Mouse (Mus musculus) mouse trophoblast stem cell (cell line): ENCODE data around the gene Mrgprf.

Experiments used
- in situ Hi-C, 2 experiments: fragments of 300-500 bp; cut with MseI, MboI; formaldehyde crosslinking; loops; 2 replicates in 1 of 2; 3 replicates in 1 of 2; pipeline ENCODE4 v1.15.1; 2025

The Mrgprf gene

DNA sequence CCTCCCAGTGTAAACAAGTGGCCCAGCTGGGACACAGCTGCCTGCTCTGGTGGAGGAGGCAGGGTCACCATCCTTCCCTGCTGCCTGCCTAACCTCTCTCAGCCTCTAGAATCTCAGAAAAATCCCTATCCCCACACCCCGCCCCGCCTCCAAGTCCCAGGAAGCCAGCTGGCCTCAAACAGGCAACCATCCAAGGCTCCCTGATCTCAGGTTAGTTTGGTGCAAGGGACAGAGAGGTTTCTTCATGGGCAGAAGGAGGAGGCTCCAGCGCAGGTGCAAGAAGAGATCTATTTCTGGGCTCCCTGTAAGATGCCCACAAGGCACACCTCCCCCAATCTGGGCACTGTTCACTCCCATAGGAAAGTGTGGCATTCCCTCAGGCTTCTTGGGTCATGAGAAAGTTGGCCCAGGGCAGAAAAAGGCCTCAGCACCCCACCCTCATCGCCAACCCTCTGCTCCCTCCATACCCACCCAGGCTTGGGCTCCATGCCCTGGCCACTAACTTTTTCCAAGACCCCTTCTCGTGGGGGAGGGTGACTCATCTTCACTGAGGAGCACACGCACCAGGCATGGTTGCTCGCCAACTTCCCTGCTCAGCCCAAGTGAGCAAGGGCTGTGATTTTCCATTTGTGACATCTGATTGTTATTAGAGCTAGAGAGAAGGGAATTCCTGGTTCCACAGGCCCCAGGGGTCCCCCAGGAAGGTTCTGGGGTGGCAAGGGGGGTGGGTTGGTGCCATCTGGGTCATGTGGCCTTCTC is 887 bp upstream of the Mrgprf start:
- in situ Hi-C loops: no loop called here

- in situ Hi-C loops: no loop called here
These were observed 346 bp downstream of the Mrgprf start for GRCm38 (mm10) chr7:145301008-145301340.

DNA sequence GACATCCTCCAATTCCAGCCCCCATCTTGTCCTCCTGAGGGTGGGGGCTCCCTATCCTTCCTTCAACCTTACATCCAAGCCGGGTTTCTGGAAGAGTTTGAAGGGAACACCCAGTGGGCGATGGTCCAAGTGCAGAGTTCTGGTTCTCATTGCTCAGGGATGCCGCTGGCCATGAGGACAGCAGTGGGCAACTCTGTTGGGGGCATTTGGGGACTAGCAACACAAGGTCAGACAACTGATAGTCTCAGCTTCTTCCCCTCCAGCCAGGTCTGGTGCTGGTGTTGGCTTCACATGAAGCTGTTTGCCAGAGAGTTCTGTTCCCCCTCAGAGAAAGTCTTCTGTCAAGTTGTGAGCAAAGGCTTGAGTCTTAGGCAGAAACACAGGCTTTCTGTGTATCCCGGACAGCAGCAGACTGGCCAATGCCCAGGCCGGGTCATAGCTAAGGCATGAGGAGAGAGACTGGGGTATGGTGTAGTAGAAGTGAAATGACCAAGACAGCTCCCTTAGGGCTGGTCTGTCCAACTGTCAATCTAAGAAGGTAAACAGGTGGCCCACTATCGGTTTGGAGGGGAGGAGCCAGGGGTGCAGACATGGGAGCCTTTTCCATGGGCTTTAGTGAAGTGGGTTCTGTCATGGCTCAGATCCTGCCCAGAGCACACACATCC is 845 bp downstream of the Mrgprf start:
- in situ Hi-C loops: no loop called here

DNA sequence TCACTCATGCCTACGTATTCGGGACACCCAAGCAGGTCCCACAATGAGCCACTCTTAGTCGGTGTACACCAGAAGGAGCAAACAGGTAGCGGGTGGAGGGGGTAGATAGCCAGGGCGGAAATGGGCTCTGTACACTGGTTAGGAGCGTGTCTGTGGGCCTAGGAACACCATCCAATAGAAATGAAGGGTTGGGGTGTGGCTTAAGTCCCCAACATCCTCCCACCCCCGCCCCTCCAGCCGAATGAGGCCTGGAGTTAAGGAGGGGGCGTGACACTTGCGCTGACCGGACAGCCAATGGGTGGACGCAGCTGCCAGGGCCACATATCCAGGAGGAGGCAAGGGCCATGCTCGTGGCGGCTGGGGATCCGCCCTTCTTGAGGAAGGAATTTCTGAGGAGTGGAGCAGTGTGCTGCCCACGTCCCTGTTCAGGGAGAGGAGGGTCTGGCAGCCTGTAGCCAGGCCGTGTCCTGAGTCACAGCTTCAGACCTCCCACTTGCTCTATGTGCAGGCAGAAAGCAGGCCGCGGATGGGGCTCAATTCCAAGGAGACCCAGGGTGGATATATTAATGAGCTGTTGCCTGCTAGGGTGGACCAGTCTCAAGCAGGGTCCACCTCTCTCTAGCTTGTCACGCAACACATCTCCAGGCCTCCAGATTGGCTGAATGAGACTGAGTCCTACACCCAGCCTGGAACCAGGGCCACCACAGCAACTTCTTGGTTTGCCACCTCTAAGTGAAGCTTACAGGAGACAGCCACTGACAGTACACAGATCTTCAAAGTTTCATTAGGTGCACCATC is 2.1 kb downstream of the Mrgprf start:
- in situ Hi-C loops: no loop called here

DNA sequence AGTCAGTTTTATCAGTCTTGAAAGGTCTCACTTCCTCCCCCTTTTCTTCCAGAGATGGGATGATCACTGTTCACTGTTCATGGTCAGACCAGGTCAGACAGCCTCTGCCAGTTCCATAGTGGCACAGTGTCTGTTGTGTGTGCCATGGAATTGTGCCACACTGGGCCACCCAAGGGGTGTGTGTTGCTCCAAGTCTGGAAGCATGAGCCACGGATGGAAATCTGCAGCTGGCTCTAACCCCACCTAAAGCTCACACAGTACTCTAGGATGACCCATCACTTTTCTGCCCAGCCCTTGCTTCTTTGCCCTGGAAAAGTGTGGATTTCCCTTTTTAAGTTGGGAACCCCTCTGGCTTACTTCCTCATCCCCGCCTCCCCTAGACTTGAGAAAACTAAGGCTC is 3.5 kb downstream of the Mrgprf start:
- in situ Hi-C loops: no loop called here

DNA sequence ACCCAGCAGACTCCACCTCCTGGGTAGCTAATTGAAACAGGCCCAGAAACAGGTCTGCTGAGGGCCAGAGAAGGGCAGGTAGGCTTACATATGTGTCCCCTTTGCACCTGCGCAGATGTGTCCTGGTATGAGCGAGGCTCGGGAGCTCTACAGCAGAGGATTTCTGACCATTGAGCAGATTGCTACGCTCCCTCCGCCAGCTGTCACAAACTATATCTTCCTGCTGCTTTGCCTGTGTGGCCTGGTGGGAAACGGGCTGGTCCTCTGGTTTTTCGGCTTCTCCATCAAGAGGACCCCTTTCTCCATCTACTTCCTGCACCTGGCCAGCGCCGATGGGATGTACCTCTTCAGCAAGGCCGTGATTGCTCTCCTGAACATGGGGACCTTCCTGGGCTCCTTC is 7.0 kb downstream of the Mrgprf start:
- in situ Hi-C loops: no loop called here

DNA sequence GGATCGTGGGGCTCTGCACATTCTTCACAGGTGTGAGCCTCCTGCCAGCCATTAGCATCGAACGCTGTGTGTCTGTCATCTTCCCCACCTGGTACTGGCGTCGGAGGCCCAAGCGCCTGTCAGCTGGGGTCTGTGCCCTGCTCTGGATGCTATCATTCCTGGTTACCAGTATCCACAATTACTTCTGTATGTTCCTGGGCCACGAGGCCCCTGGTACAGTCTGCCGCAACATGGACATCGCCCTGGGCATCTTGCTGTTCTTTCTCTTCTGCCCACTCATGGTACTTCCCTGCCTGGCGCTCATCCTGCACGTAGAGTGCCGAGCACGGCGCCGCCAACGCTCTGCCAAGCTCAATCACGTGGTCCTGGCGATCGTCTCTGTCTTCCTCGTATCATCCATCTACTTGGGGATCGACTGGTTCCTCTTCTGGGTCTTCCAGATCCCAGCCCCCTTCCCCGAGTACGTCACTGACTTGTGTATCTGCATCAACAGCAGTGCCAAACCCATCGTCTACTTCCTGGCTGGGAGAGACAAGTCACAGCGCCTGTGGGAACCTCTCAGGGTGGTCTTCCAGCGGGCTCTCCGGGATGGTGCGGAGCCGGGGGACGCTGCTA is 7.5 kb downstream of the Mrgprf start:
- in situ Hi-C loops: no loop called here

GRCm38 (mm10) chr7:145308866-145309265 is 8.2 kb downstream of the Mrgprf start:
- in situ Hi-C loops: no loop called here

DNA sequence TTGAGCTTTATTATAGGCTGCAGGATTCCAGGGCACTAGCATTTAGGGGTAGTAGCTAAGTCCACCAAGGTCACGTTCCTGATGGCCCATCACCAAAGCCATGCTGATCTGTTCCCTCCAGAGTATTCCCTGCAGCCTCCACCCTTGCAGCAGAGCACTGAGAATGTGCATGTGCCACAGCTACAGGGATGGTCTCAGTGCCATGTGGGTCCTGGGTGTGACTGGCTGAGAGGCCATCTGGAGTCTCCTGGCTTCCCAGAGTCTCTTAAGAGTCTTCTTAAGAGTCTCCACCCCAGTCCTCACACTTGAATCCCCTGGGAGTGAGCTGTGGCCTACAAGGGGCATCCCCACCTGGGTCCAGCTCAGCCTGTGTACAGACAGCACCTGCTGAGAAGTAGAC is 9.2 kb downstream of the Mrgprf start:
- in situ Hi-C loops: no loop called here

GRCm38 (mm10) chr7:145310526-145310925 is 9.9 kb downstream of the Mrgprf start:
- in situ Hi-C loops: no loop called here

GRCm38 (mm10) chr7:145312137-145312536 is 11.5 kb downstream of the Mrgprf start:
- in situ Hi-C loops: no loop called here

DNA sequence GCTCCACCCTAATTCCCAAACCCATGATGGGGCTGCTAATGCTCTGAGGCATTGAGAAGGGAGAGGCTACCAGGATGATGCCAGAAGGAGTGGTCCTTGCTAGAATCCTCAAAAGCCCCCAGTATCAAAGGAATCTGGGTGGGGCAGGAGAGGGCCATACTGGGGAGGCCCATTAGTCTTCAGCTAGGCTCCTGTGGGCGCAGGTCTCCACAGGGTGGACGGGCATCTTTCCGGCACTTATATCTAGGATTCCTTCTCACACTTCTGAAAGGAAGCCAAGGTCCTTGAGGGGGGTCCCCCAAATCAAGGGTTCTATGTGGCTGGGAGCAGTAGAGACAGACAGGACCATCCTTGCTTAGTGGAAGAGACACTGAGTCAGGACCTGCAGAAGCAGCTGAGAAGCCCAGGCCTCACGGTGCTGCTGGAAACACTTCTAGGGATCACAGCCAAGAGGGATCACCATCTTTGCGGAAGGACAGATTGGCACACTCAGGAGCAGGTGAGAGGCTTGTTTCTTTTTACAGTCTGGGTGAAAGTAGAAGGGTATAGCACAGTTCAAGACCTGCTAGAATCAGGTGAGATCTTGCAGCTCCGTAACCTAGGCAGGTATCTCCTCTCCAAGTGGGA is 14.3 kb downstream of the Mrgprf start, which contains the start of gene Mrgprd:
TSS of gene Mrgprd (plus strand) at position 51 of the 627 bp plus-strand sequence.
- in situ Hi-C loops: no loop called here

- in situ Hi-C loops: no loop called here
These were observed 16.9 kb downstream of the Mrgprf start for GRCm38 (mm10) chr7:145317522-145317921.

DNA sequence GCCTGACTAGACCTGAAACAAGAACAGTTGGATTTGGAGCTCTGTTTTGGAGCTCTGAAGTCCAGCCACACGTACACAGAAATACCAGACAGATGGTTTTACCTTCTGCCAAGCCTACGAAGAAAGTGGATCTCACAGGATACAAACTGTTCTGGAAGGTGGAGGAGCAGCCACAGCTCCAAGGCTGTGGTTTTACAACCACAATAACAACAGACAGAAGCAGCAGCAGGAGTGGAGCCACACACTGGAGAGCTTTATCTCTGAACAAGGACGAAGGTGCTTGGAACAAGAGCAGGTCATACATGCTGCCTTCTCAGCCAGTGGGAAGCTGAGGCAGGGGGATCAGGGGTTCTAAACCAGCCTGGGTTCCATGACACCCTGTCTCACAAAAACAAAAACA is 18.9 kb downstream of the Mrgprf start:
- in situ Hi-C loops: no loop called here

DNA sequence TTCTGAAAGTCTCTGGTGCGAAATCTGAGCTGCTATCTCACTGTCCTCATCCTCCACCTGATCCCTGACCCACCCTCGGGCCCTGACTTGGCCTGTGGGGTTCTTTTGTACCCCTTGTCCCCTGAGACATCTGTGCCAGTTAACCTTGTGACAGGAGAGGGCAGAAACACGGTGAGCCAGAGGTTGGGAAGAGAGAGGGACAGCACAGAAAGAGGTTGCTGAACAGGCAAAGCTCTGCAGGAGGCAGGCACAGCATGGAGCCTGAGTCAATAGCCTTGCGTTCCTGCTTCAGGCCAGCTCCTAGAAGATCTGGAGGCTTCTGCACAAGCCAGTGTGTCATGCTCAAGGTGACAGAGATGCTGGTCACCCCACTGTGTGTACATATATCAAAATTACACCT is 23.0 kb downstream of the Mrgprf start:
- in situ Hi-C loops: no loop called here

DNA sequence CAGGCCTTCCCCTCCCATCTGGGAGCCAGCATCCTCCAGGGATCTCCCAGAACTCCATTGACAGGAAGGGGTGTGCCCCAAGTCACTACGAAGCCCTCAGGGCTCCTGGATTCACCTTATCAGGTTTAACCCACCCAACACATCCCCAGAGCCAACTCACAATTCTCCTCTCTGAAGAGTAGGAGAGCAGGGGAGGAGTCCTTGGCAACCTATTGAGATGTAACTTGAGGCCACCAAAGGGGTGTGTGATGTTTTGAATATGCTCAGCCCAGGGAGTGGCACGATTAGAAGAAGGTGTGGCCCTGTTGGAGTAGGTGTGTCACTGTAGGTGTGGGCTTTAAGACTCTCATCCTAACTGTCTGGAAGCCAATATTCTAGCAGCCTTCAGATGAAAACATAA is 25.1 kb downstream of the Mrgprf start:
- in situ Hi-C loops: no loop called here

GRCm38 (mm10) chr7:145329982-145330381 is 29.4 kb downstream of the Mrgprf start:
- in situ Hi-C loops: no loop called here

- in situ Hi-C loops: no loop called here
These were observed 30.0 kb downstream of the Mrgprf start for GRCm38 (mm10) chr7:145330641-145331040.

GRCm38 (mm10) chr7:145332376-145333041 is 31.9 kb downstream of the Mrgprf start:
- in situ Hi-C loops: no loop called here

DNA sequence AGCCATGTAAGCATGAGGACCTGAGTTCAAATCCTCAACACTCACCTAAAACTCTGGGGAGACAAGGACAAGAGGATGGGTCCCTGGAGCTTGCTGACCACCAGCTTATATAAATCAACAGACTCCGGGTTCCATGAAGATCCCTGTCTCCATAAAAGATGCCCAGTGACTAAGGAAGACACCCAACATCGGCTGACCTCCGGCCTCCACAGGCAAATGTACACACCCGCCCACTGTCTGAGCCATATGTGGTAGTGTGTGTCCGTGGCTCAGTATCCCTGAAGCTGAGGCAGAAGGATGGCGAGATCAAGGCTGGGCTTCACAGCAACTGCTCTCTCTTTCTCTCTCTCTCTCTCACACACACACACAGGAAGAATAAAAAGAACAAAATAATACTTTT is 33.3 kb downstream of the Mrgprf start:
- in situ Hi-C loops: no loop called here

GRCm38 (mm10) chr7:145334428-145335027 is 33.9 kb downstream of the Mrgprf start:
- in situ Hi-C loops: no loop called here
